Mouse (Mus musculus): Measurements from ENCODE around the gene Prkce.

GRCm38 (mm10) chr17:86176722-86177121, 9.1 kb downstream of the Prkce start:
- TF ChIP-seq POLR2A (IDR thresholded peaks at IDR 0.05; ENCODE audit: borderline replicate concordance, control insufficient read depth, low read depth, low read length) (no peak), CTCF (IDR thresholded peaks at IDR 0.05; ENCODE audit: control insufficient read depth, insufficient read depth, low read length) (no peak)

All from bone marrow, adult 2 months (tissue).